Mouse (Mus musculus) liver, embryonic 14.5 days (tissue): ENCODE data around the gene Zc3h18. TPM values are rescaled to one million over a fixed set of nuclear protein-coding genes. Genes with fewer than 3 reads are reported as not detected.

Source experiments
- ATAC-seq: fragments of 200-750 bp; cut with Nextera tagmentation; 2 replicates; pipeline ENCODE4 v1.8.0; 2017; ENCODE audit warnings: moderate number of reproducible peaks, mild to moderate bottlenecking, moderate library complexity; ENCODE audit not compliant: insufficient read depth
- DNase-seq, 3 experiments: peaks; one replicate each; pipeline ENCODE4 v3.0.0-alpha.2; 2012 to 2013; ENCODE audit warnings: low read depth in 3 of 3, low spot score in 3 of 3
- H3K27ac ChIP-seq: fragments of 300-500 bp; sonication (generic); 2 replicates; pipeline ENCODE4 v1.5.1; 2014; ENCODE audit warnings: moderate library complexity, mild to moderate bottlenecking, control low read depth, inconsistent platforms
- H3K27me3 ChIP-seq: fragments of 300-500 bp; sonication (generic); 2 replicates; pipeline ENCODE4 v1.6.1; 2014; ENCODE audit warnings: mild to moderate bottlenecking, low read length, moderate library complexity; ENCODE audit not compliant: control insufficient read depth, insufficient read depth
- H3K36me3 ChIP-seq: fragments of 300-500 bp; sonication (generic); replicated peaks from 2 replicates; pipeline ENCODE4 v1.6.1; 2014; ENCODE audit warnings: low read depth; ENCODE audit not compliant: control insufficient read depth, insufficient read depth
- H3K4me1 ChIP-seq, 2 experiments: fragments of 200-500 bp in 1 of 2; fragments of 300-500 bp in 1 of 2; sonication (generic) in 1 of 2; replicated peaks; 2 replicates each; pipeline ENCODE4 v1.6.1; 2012 to 2014; ENCODE audit warnings: antibody characterized with exemption in 1 of 2, inconsistent platforms in 1 of 2, low read length in 1 of 2; ENCODE audit not compliant: control insufficient read depth in 2 of 2, insufficient read depth in 2 of 2
- H3K4me2 ChIP-seq: fragments of 300-500 bp; sonication (generic); 2 replicates; pipeline ENCODE4 v1.6.1; 2014; ENCODE audit warnings: low read depth, mild to moderate bottlenecking, control low read depth, moderate library complexity
- H3K4me3 ChIP-seq, 2 experiments: fragments of 200-500 bp in 1 of 2; fragments of 300-500 bp in 1 of 2; sonication (generic) in 1 of 2; 2 replicates each; pipeline ENCODE4 v1.5.1; 2012 to 2014; ENCODE audit warnings: low read depth in 2 of 2, low read length in 2 of 2, mild to moderate bottlenecking in 2 of 2, control low read depth in 1 of 2, inconsistent platforms in 1 of 2, moderate library complexity in 1 of 2; ENCODE audit not compliant: insufficient read depth in 1 of 2
- H3K9ac ChIP-seq: fragments of 300-500 bp; sonication (generic); replicated peaks from 2 replicates; pipeline ENCODE4 v1.6.1; 2014; ENCODE audit warnings: mild to moderate bottlenecking, control low read depth, moderate library complexity
- H3K9me3 ChIP-seq: fragments of 300-500 bp; sonication (generic); 2 replicates; pipeline ENCODE4 v1.6.1; 2016; ENCODE audit warnings: low read length, mixed read lengths; ENCODE audit not compliant: control insufficient read depth
- CTCF ChIP-seq: IDR thresholded peaks from 2 replicates; pipeline ENCODE4 v1.5.1; 2016; ENCODE audit warnings: antibody characterized with exemption, low read depth, control low read depth
- EP300 ChIP-seq: IDR thresholded peaks from 2 replicates; pipeline ENCODE4 v1.6.1; 2016; ENCODE audit warnings: antibody characterized with exemption, low read depth
- WGBS: fragments of 180-500 bp; shearing (Covaris S2); extraction: QIAGEN DNeasy Blood & Tissue Kit; methylation state at CpG from one replicate; pipeline ENCODE4 v1.1.7; 2014; ENCODE audit not compliant: insufficient replicate concordance; 5-methylcytosine and 5-hydroxymethylcytosine counted together
- polyA plus RNA-seq, 2 experiments: library from polyadenylated mRNA; depleted of rRNA in 1 of 2; stranded (reverse) in 1 of 2; unstranded in 1 of 2; fragments of >200 nt; fragmentation: Nextera tagmentation in 1 of 2; extraction: Ambion mirVana in 1 of 2; gene quantifications; 2 replicates each; pipeline versions ENCODE4 v1.2.1 to v1.2.3; 2012 to 2014

Gene Zc3h18
- polyA plus RNA-seq, 2 experiments: 12.8 to 20.4 TPM

- Histone ChIP-seq H3K27ac (no peak overlapping the region), H3K4me2 (no peak overlapping the region), H3K9ac (no peak overlapping the region), H3K36me3 (peaks cover 75% of the 10 kb centered on the region), H3K9me3 (peaks cover 11% of the 10 kb centered on the region), H3K4me3 (no peak overlapping the region), H3K27me3 (no peaks in the 10 kb centered on the region), H3K4me1 (peaks cover under 1 to 17% of the 10 kb centered on the region in 2 experiments; a peak in 3 of 4 replicates)
- WGBS: 77% methylated on average over 81 of the region's 81 CpGs
- ATAC-seq (no peak), DNase-seq (no peak)
- TF ChIP-seq CTCF: no peak
- TF ChIP-seq EP300: no peak
These were observed 40.0 kb upstream of the Zc3h18 start for GRCm38 (mm10) chr8:122336251-122336910.

- H3K9ac ChIP-seq: no peak overlapping the region
- no peaks in the 10 kb centered on the region for H3K27me3 ChIP-seq
- peaks cover 52% of the 10 kb centered on the region for H3K36me3 ChIP-seq
- DNase-seq (no peak), ATAC-seq (no peak)
- H3K9me3 ChIP-seq: peaks cover 11% of the 10 kb centered on the region
- H3K27ac ChIP-seq: no peak overlapping the region
- TF ChIP-seq EP300: no peak
- TF ChIP-seq CTCF: peak; percentile 44
- no peak overlapping the region for H3K4me3 ChIP-seq
- WGBS: 80% methylated on average over 6 of the region's 6 CpGs
- peaks cover 19 to 30% of the 10 kb centered on the region in 2 experiments for H3K4me1 ChIP-seq
- H3K4me2 ChIP-seq: no peak overlapping the region
These were observed 37.6 kb upstream of the Zc3h18 start for GRCm38 (mm10) chr8:122338852-122339251.

GRCm38 (mm10) chr8:122340761-122341160 lies 35.6 kb upstream of the Zc3h18 start:
- ATAC-seq (no peak), DNase-seq (no peak)
- Histone ChIP-seq H3K9me3 (peaks cover 10% of the 10 kb centered on the region), H3K27ac (no peak overlapping the region), H3K4me2 (no peak overlapping the region), H3K4me3 (no peak overlapping the region), H3K36me3 (peaks cover 33% of the 10 kb centered on the region), H3K9ac (no peak overlapping the region), H3K27me3 (no peaks in the 10 kb centered on the region), H3K4me1 (peaks cover 33 to 46% of the 10 kb centered on the region in 2 experiments)
- 69% methylated on average over 3 of the region's 3 CpGs for WGBS
- TF ChIP-seq EP300: no peak
- TF ChIP-seq CTCF: no peak

GRCm38 (mm10) chr8:122341790-122342189 lies 34.6 kb upstream of the Zc3h18 start:
- H3K9me3 ChIP-seq: no peaks in the 10 kb centered on the region; the same call in 1 of the 2 replicates
- 62% methylated on average over 6 of the region's 6 CpGs for WGBS
- no peaks in the 10 kb centered on the region for H3K27me3 ChIP-seq
- H3K9ac ChIP-seq: no peak overlapping the region
- no peak overlapping the region for H3K27ac ChIP-seq
- TF ChIP-seq EP300 (no peak), CTCF (no peak; the same call in 1 of the 2 replicates)
- H3K36me3 ChIP-seq: peaks cover 22% of the 10 kb centered on the region
- H3K4me3 ChIP-seq: no peak overlapping the region
- H3K4me2 ChIP-seq: no peak overlapping the region
- DNase-seq: no peak
- peak; percentile 4; the same call in 1 of the 2 replicates for ATAC-seq
- peaks cover 33 to 48% of the 10 kb centered on the region in 2 experiments for H3K4me1 ChIP-seq

- peak overlapping the region; percentile 73; the same call in 1 of the 2 replicates for H3K4me2 ChIP-seq
- no peaks in the 10 kb centered on the region for H3K27me3 ChIP-seq
- H3K4me1 ChIP-seq: peaks cover 33 to 48% of the 10 kb centered on the region in 2 experiments
- H3K36me3 ChIP-seq: peaks cover 17% of the 10 kb centered on the region
- H3K4me3 ChIP-seq: no peak overlapping the region
- no peak for DNase-seq
- H3K9ac ChIP-seq: no peak overlapping the region
- ATAC-seq: no peak
- TF ChIP-seq CTCF: no peak
- no peak for TF ChIP-seq EP300
- 40% methylated on average over 5 of the region's 5 CpGs for WGBS
- no peaks in the 10 kb centered on the region for H3K9me3 ChIP-seq
- no peak overlapping the region for H3K27ac ChIP-seq
These were observed 34.0 kb upstream of the Zc3h18 start for GRCm38 (mm10) chr8:122342362-122342761.
